Mouse (Mus musculus) megakaryocyte progenitor cell, adult 5-6 weeks (primary cell): ENCODE data around the gene Pxt1. TPM values are rescaled to one million over a fixed set of nuclear protein-coding genes. Genes with fewer than 3 reads are reported as not detected.

Experiments
- ATAC-seq: replicated peaks from 2 replicates; pipeline ENCODE4 v1.8.0; 2016; ENCODE audit warnings: mild to moderate bottlenecking, moderate TSS enrichment, inconsistent platforms; ENCODE audit not compliant: poor library complexity
- total RNA-seq, 2 experiments: library from RNA; stranded (forward) in 1 of 2; stranded (reverse) in 1 of 2; fragments of 157-497, 149-512 nt in 1 of 2; fragments of 200-1000 nt in 1 of 2; gene quantifications; 2 replicates each; pipeline versions ENCODE4 v1.2.3 to v1.2.4; 2015 to 2017

The Pxt1 gene
- total RNA-seq, 2 experiments from 2014 or later = 0.77 TPM; not detected in 1

GRCm38 (mm10) chr17:28915060-28915628, 28.5 kb downstream of the Pxt1 start, which contains the start of gene 4930539E08Rik:
Gene 4930539E08Rik, minus strand, starts transcription at chr17:28915324.
- no peak for ATAC-seq

- ATAC-seq = no peak
These were observed 29.7 kb downstream of the Pxt1 start for GRCm38 (mm10) chr17:28913940-28914339.

- no peak for ATAC-seq
These were observed 30.4 kb downstream of the Pxt1 start for GRCm38 (mm10) chr17:28913200-28913599.

- no peak for ATAC-seq
These were observed 33.5 kb downstream of the Pxt1 start for GRCm38 (mm10) chr17:28910139-28910538.

- peak; percentile 79 for ATAC-seq
These were observed 34.2 kb downstream of the Pxt1 start for GRCm38 (mm10) chr17:28909252-28909941.

- ATAC-seq = no peak
These were observed 35.7 kb downstream of the Pxt1 start for GRCm38 (mm10) chr17:28907959-28908358.

GRCm38 (mm10) chr17:28905377-28905916, 38.2 kb downstream of the Pxt1 start:
- no peak for ATAC-seq

GRCm38 (mm10) chr17:28904546-28905376, 38.9 kb downstream of the Pxt1 start:
- ATAC-seq = 0 out of 2 replicates have a peak, but pooled peaks have one; percentile 30

GRCm38 (mm10) chr17:28901559-28901958, 42.1 kb downstream of the Pxt1 start:
- no peak for ATAC-seq

- no peak for ATAC-seq
These were observed 44.2 kb downstream of the Pxt1 start for GRCm38 (mm10) chr17:28899427-28899826.

GRCm38 (mm10) chr17:28898249-28898648, 45.4 kb downstream of the Pxt1 start:
- no peak for ATAC-seq

- no peak for ATAC-seq
These were observed 45.8 kb downstream of the Pxt1 start for GRCm38 (mm10) chr17:28897817-28898216.

GRCm38 (mm10) chr17:28896095-28896780, 47.4 kb downstream of the Pxt1 start:
- 0 out of 2 replicates have a peak, but pooled peaks have one; percentile 44 for ATAC-seq

- ATAC-seq = no peak
These were observed 48.3 kb downstream of the Pxt1 start for GRCm38 (mm10) chr17:28895217-28895875.

- peak; percentile 76 for ATAC-seq
These were observed 49.4 kb downstream of the Pxt1 start for GRCm38 (mm10) chr17:28894050-28894767.

- ATAC-seq = no peak
These were observed 57.4 kb downstream of the Pxt1 start for GRCm38 (mm10) chr17:28886266-28886665.

- no peak for ATAC-seq
These were observed 58.4 kb downstream of the Pxt1 start for GRCm38 (mm10) chr17:28885231-28885630.
